Mouse (Mus musculus): ENCODE results near the gene Anapc15.

Anapc15 gene

GRCm38 (mm10) chr7:101851689-101852088 lies 11.8 kb upstream of the Anapc15 start:
- DNase-seq (ENCODE audit: low read depth): no peak

DNA sequence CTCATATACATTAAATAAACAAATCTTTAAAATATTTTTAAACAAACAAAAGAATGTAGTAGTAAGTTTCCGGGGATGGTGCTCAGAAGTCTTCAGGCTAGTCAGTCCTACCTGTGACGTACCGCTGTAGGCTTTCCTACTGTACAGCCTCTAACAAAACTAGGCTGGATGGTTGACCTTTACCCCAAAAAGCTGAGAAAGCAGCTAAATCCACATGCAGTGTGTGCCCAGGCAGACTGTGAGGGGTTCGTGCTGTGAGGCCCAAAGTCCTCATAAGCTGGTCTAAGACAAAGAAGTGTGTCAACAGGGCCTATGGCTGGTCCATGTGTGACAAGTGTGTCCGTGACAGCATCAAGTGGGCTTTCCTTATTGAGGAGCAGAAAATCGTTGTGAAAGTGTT lies 10.7 kb upstream of the Anapc15 start:
- no peak for DNase-seq (ENCODE audit: low read depth)

GRCm38 (mm10) chr7:101853816-101854215 lies 9.7 kb upstream of the Anapc15 start:
- no peak for DNase-seq (ENCODE audit: low read depth)

DNA sequence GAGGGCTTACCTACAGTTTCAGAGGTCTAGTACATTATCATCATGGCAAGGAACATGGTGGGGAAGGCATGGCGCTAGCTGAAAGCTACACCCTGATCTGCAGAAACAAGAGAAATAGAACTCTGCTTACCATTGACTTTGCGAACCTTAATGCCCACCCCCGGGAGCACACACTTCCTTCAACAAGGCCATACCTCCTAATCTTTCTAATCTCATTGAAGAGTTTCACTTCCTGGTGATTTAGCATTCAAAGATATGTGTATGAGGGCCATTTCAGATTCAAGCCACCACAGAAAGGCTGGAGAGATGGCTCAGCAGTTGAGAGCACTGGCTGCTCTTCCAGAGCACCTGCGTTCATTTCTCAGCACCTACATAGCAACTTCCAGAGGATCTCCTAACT lies 6.4 kb upstream of the Anapc15 start, which contains the start of gene Folr2:
Gene Folr2 (minus strand): TSS at position 101 of the 400 bp plus-strand sequence.
- DNase-seq (ENCODE audit: low read depth): no peak

DNA sequence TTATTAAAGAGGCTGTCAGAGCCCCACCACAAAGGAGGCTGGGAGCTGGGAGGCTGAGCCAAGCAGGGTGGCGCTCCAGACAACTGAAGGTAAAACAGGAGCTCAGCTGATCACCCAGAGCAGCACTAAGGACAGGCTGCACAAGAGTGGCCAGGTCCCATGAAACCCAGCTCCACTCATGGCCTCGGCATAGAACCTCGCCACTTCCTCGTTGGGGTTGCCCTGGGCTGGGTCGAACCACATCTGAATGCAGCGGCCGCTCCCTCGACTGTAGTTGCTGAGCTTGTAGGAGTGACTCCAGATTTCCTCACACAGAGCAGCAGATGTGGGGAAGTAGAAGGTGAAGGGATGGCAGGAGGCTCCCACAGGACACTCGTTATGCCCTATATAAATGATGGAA lies 5.2 kb upstream of the Anapc15 start:
- no peak for DNase-seq (ENCODE audit: low read depth)

DNA sequence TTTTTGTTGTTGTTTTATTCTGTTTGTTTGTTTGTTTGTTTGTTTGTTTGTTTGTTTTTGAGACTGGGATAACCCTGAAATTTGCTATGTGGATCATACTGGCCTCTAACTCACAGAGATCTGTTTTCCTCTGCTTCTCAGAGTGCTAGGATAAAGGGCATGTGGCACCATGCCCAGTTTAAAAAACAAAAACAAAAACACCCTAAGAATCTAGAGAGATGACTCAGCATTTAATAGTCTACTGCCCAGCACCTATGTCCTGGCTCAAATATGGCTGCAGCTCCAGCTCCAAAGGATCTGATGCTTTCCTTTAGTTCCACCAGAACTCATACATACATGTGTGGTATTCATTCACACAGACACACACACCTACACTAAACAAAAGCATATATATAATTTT lies 2.5 kb upstream of the Anapc15 start:
- no peak for DNase-seq (ENCODE audit: low read depth)

DNA sequence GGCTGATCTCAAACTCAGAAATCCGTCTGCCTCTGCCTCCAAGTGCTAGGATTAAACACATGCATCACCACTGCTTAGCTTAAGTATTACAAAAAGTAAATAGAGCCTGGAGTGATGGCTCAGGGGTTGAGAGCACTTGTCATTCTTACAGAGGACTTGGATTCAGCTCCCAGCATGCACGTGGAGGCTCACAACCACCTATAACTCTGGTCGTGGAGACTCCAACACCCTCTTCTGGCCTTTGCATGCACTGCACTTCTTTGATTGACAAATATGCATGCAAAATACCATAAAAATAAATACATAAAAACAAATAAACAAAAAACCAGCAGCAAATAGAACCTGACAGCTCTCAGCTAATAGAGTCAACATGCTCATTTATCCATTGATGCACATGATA lies 1.2 kb upstream of the Anapc15 start:
- DNase-seq (ENCODE audit: low read depth): no peak

- DNase-seq (ENCODE audit: low read depth): no peak
These were observed 3.2 kb downstream of the Anapc15 start for GRCm38 (mm10) chr7:101866491-101867265.

GRCm38 (mm10) chr7:101867482-101867881 lies 4.0 kb downstream of the Anapc15 start:
- DNase-seq (ENCODE audit: low read depth): no peak

GRCm38 (mm10) chr7:101868241-101869162 lies 5.0 kb downstream of the Anapc15 start:
- no peak for DNase-seq (ENCODE audit: low read depth)

GRCm38 (mm10) chr7:101869163-101869500 lies 5.6 kb downstream of the Anapc15 start:
- no peak for DNase-seq (ENCODE audit: low read depth)

GRCm38 (mm10) chr7:101870629-101871028 lies 7.1 kb downstream of the Anapc15 start, which contains the start of gene Folr1:
Gene Folr1, minus strand, starts transcription at chr7:101870788.
- no peak for DNase-seq (ENCODE audit: low read depth)

GRCm38 (mm10) chr7:101871296-101871695 lies 7.8 kb downstream of the Anapc15 start:
- DNase-seq (ENCODE audit: low read depth): no peak

DNA sequence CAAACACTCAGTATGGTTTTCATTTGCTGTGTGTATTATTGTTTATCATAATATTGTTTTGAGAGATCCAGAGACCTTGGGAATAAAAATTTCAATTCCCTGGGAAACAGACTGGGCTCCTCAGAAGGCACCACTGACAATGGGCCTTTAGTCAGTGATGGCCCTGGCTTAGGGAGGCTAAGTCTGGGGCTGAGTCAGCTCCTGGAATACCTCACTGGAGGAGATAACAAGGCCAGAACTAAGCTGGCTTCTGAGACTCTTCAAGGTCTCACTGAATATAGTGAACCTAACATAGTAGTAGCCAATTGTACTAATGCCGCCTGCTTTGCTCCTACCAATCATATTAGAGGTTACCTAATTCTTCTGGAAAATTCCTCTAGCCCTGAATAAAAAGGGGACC lies 12.5 kb downstream of the Anapc15 start:
- DNase-seq (ENCODE audit: low read depth): no peak

- no peak for DNase-seq (ENCODE audit: low read depth)
These were observed 17.3 kb downstream of the Anapc15 start for GRCm38 (mm10) chr7:101880855-101881254.

GRCm38 (mm10) chr7:101882413-101883154 lies 19.1 kb downstream of the Anapc15 start:
- DNase-seq (ENCODE audit: low read depth): no peak

GRCm38 (mm10) chr7:101884160-101884559 lies 20.6 kb downstream of the Anapc15 start:
- DNase-seq (ENCODE audit: low read depth): no peak

- DNase-seq (ENCODE audit: low read depth): no peak
These were observed 22.8 kb downstream of the Anapc15 start for GRCm38 (mm10) chr7:101886274-101886673.

- DNase-seq (ENCODE audit: low read depth): no peak
These were observed 24.9 kb downstream of the Anapc15 start for GRCm38 (mm10) chr7:101888460-101888859.

DNA sequence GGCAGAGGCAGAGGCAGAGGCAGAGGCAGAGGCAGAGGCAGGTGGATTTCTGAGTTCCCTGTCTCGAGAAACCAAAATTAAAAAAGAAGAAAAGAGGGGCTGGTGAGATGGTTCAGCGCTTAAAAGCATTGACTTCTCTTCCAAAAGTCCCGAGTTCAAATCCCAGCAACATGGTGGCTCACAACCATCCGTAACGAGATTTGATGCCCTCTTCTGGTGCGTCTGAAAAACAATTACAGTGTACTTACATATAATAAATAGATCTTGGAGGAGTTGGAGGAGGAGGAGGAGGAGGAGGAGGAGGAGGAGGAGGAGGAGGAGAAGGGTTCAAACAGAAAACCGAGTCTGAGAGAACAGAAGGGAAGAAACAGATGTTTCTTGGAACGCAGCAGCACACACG lies 32.2 kb downstream of the Anapc15 start:
- no peak for DNase-seq (ENCODE audit: low read depth)

GRCm38 (mm10) chr7:101896104-101897066 lies 32.9 kb downstream of the Anapc15 start:
- peak; percentile 97 for DNase-seq (ENCODE audit: low read depth)
